Mouse (Mus musculus) adrenal gland (tissue): ENCODE results near the gene Insc.

ENCODE experiments used
- intact Hi-C: fragments of 180-260 bp; cut with DNase I; formaldehyde crosslinking; loops from one replicate; pipeline ENCODE4 v1.15.1; 2025

The Insc gene

DNA sequence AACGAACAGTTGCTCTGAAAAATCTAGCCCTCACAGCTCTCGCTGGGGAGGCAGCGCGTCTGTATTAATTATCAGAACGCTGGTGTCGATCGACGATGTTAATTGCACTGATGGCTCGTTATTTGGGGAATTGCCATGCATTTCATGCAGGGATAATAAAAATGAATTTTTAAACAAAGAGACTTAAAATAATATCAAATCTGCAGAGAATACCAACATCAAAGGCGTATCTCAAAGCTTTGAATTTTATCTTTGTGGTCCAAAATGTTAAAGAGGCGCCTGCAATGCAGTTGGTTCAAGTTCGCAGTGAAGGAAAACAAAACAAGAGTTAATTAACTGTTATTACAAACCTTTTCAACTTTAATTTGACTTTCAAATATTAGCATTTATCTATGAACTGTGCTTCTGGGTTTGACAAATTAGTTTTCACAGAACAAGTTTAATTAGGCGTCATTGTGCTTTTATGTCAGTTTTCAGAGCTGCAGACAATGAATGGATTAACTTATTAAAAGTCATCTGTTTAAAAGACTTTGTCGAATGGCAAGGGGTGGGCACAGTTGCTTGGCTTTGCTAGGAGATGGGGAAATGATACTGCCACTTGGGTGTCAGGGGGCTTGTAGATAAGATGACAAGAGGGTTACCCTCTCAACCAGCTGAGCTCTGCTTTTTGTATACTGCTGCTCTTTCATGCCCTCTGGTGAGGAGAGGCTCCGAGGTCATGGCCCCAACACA, 153.6 kb downstream of the Insc start:
- intact Hi-C loops = no loop called here
